Mouse (Mus musculus) A20 (cell line): ENCODE measurements around the gene Nt5c3.
A peak's percentile ranks its signal among the peaks of the same experiment; 100 is the strongest.
"Not testable (repeated sequence)": the region's sequence is repeated elsewhere in the genome, so short reads cannot be mapped to it uniquely, and the experiment has no call there.

Source experiments
- DNase-seq: peaks from one replicate; pipeline ENCODE4 v3.0.0-alpha.2; 2011; ENCODE audit warnings: low read depth, low spot score

Nt5c3 gene

GRCm38 (mm10) chr6:56904982-56905381, 18.8 kb downstream of the Nt5c3 start:
- DNase-seq: no peak

GRCm38 (mm10) chr6:56904330-56904729, 19.4 kb downstream of the Nt5c3 start:
- no peak for DNase-seq

GRCm38 (mm10) chr6:56903831-56904230, 19.9 kb downstream of the Nt5c3 start:
- no peak for DNase-seq

- no peak for DNase-seq
These were observed 20.9 kb downstream of the Nt5c3 start for GRCm38 (mm10) chr6:56902606-56903520.

- DNase-seq: peak; percentile 89
These were observed 21.8 kb downstream of the Nt5c3 start for GRCm38 (mm10) chr6:56901824-56902386.

- DNase-seq: no peak
These were observed 22.4 kb downstream of the Nt5c3 start for GRCm38 (mm10) chr6:56901336-56901735.

- DNase-seq: no peak
These were observed 24.1 kb downstream of the Nt5c3 start for GRCm38 (mm10) chr6:56899601-56900000.

GRCm38 (mm10) chr6:56890762-56891161, 33.0 kb downstream of the Nt5c3 start:
- no peak for DNase-seq

GRCm38 (mm10) chr6:56888561-56888960, 35.2 kb downstream of the Nt5c3 start:
- no peak for DNase-seq

- no peak for DNase-seq
These were observed 44.3 kb downstream of the Nt5c3 start for GRCm38 (mm10) chr6:56879352-56879955.

- no peak for DNase-seq
These were observed 45.7 kb downstream of the Nt5c3 start for GRCm38 (mm10) chr6:56877985-56878384.

GRCm38 (mm10) chr6:56876870-56877269, 46.9 kb downstream of the Nt5c3 start:
- DNase-seq: no peak

- no peak for DNase-seq
These were observed 53.7 kb downstream of the Nt5c3 start for GRCm38 (mm10) chr6:56870027-56870426.

GRCm38 (mm10) chr6:56868565-56868964, 55.2 kb downstream of the Nt5c3 start:
- DNase-seq: no peak

- not testable (repeated sequence) for DNase-seq
These were observed 56.8 kb downstream of the Nt5c3 start for GRCm38 (mm10) chr6:56866899-56867298.

GRCm38 (mm10) chr6:56860205-56860848, 63.4 kb downstream of the Nt5c3 start:
- no peak for DNase-seq

- no peak for DNase-seq
These were observed 67.0 kb downstream of the Nt5c3 start for GRCm38 (mm10) chr6:56856748-56857147.

GRCm38 (mm10) chr6:56854803-56855202, 68.9 kb downstream of the Nt5c3 start:
- DNase-seq: no peak

- peak; percentile 4 for DNase-seq
These were observed 73.4 kb downstream of the Nt5c3 start for GRCm38 (mm10) chr6:56850315-56850714.

- no peak for DNase-seq
These were observed 74.8 kb downstream of the Nt5c3 start for GRCm38 (mm10) chr6:56848974-56849373.

GRCm38 (mm10) chr6:56844365-56844764, 79.4 kb downstream of the Nt5c3 start:
- DNase-seq: no peak

- no peak for DNase-seq
These were observed 80.5 kb downstream of the Nt5c3 start for GRCm38 (mm10) chr6:56843229-56843628.
